In genomic region chr3:9109485-9109884, GRCm38 (mm10) we compare ENCODE assay signal across 16 mouse cellular contexts.
"Had no signal": no experiment of that assay in that cellular context is flagged by ENCODE, and none has a peak within 500 bp of the region (broad histone marks: within the 10 kb centered on the region; RNA-seq: fewer than 3 reads in every experiment).

No protein-coding gene starts in this region.

- ATAC-seq: liver, postnatal 0 days; lung, postnatal 0 days; midbrain, embryonic 16.5 days had no signal

- DNase-seq: liver, postnatal 0 days; lung, adult 2 months; lung, postnatal 14 days; lung, postnatal 36 days; midbrain, embryonic 14.5 days; right cerebral cortex, postnatal 14 days; thymus, adult 18-20 months; thymus, postnatal 14 days; thymus, postnatal 36 days had no signal

- H3K9ac ChIP-seq: liver, postnatal 0 days; lung, embryonic 15.5 days; midbrain, embryonic 12.5 days; neural tube, embryonic 12.5 days had no signal

- H3K27me3 ChIP-seq: lung, embryonic 15.5 days; neural tube, embryonic 12.5 days had no signal

- H3K4me3 ChIP-seq: lung, embryonic 15.5 days; megakaryocyte, embryonic 14.5 days; midbrain, embryonic 12.5 days; neural tube, embryonic 12.5 days had no signal

- H3K27ac ChIP-seq: lung, embryonic 15.5 days; macrophage; midbrain, embryonic 12.5 days; neural tube, embryonic 12.5 days had no signal

- H3K4me1 ChIP-seq: midbrain, embryonic 12.5 days had no signal

- H3K4me2 ChIP-seq: lung, embryonic 15.5 days; midbrain, embryonic 12.5 days; neural tube, embryonic 12.5 days had no signal

- H3K36me3 ChIP-seq: lung, embryonic 15.5 days; midbrain, embryonic 12.5 days; neural tube, embryonic 12.5 days had no signal

- H3K9me3 ChIP-seq: lung, embryonic 15.5 days; megakaryocyte, embryonic 14.5 days; midbrain, embryonic 12.5 days; neural tube, embryonic 12.5 days had no signal
